Mouse (Mus musculus) hindbrain, embryonic 10.5 days (tissue): ENCODE measurements around the gene Zdhhc21. TPM values are rescaled to one million over a fixed set of nuclear protein-coding genes. Genes with fewer than 3 reads are reported as not detected.
A peak's percentile ranks its signal among the peaks of the same experiment; 100 is the strongest.

Experiments used
- DNase-seq: peaks from one replicate; pipeline ENCODE4 v3.0.0-alpha.2; 2017; ENCODE audit warnings: low spot score
- H3K27ac ChIP-seq: fragments of 300-500 bp; sonication (generic); 2 replicates; pipeline ENCODE4 v1.5.1; 2016; ENCODE audit warnings: mild to moderate bottlenecking, moderate library complexity
- H3K27me3 ChIP-seq: fragments of 300-500 bp; sonication (generic); 2 replicates; pipeline ENCODE4 v1.6.1; 2016; ENCODE audit warnings: mild to moderate bottlenecking; ENCODE audit not compliant: poor library complexity, insufficient read depth, severe bottlenecking
- H3K36me3 ChIP-seq: fragments of 300-500 bp; sonication (generic); 2 replicates; pipeline ENCODE4 v1.6.1; 2016; ENCODE audit warnings: mild to moderate bottlenecking, moderate library complexity
- H3K4me1 ChIP-seq: fragments of 300-500 bp; sonication (generic); replicated peaks from 2 replicates; pipeline ENCODE4 v1.6.1; 2016; ENCODE audit warnings: mild to moderate bottlenecking
- H3K4me3 ChIP-seq: fragments of 300-500 bp; sonication (generic); 2 replicates; pipeline ENCODE4 v1.5.1; 2016; ENCODE audit warnings: mild to moderate bottlenecking, moderate library complexity
- H3K9me3 ChIP-seq: fragments of 300-500 bp; sonication (generic); 2 replicates; pipeline ENCODE4 v1.6.1; 2016; ENCODE audit warnings: mild to moderate bottlenecking, moderate library complexity
- WGBS: fragments of 180-500 bp; shearing (Covaris S2); methylation state at CpG from one replicate; pipeline ENCODE4 v1.1.7; 2016; 5-methylcytosine and 5-hydroxymethylcytosine counted together
- polyA plus RNA-seq: library from polyadenylated mRNA; unstranded; fragments of >200 nt; fragmentation: Nextera tagmentation; extraction: Ambion mirVana; gene quantifications from 2 replicates; pipeline ENCODE4 v1.2.1, GENCODE M21; 2016

Zdhhc21 gene
- 15.4 and 15.7 TPM in 2 replicates for polyA plus RNA-seq

- Histone ChIP-seq H3K36me3 (no peaks in the 10 kb centered on the region), H3K9me3 (no peaks in the 10 kb centered on the region), H3K27me3 (no peaks in the 10 kb centered on the region), H3K4me3 (peak within 1 kb of the TSS; percentile 83), H3K27ac (peak within 1 kb of the TSS; percentile 96), H3K4me1 (peaks cover 6% of the 10 kb centered on the region)
- DNase-seq, result peak; percentile 75
- under 1% methylated on average over 82 of the region's 82 CpGs for WGBS
Measured at GRCm38 (mm10) chr4:82859131-82860125, at the start of gene Zdhhc21. Zdhhc21 (minus strand) TSS chr4:82859958.

GRCm38 (mm10) chr4:82895227-82895626 lies 35.5 kb upstream of the Zdhhc21 start:
- H3K9me3 ChIP-seq, result no peaks in the 10 kb centered on the region
- 92% methylated on average over 10 of the region's 10 CpGs for WGBS
- no peak for DNase-seq
- peaks cover 2% of the 10 kb centered on the region; the same call in 1 of the 2 replicates for H3K36me3 ChIP-seq
- no peak overlapping the region for H3K27ac ChIP-seq
- H3K4me1 ChIP-seq, result 0 out of 2 replicates have a peak, but pooled peaks cover 6% of the 10 kb centered on the region
- no peak overlapping the region for H3K4me3 ChIP-seq
- H3K27me3 ChIP-seq, result no peaks in the 10 kb centered on the region

- H3K9me3 ChIP-seq, result no peaks in the 10 kb centered on the region
- DNase-seq, result no peak
- no peak overlapping the region for H3K27ac ChIP-seq
- no peaks in the 10 kb centered on the region for H3K36me3 ChIP-seq
- no peak overlapping the region for H3K4me3 ChIP-seq
- H3K27me3 ChIP-seq, result no peaks in the 10 kb centered on the region
- WGBS, result 84% methylated on average over 5 of the region's 5 CpGs
- 0 out of 2 replicates have a peak, but pooled peaks cover 11% of the 10 kb centered on the region for H3K4me1 ChIP-seq
Measured at GRCm38 (mm10) chr4:82892247-82892646, 32.5 kb upstream of the Zdhhc21 start.

- Histone ChIP-seq H3K4me1 (0 out of 2 replicates have a peak, but pooled peaks cover 11% of the 10 kb centered on the region), H3K27me3 (no peaks in the 10 kb centered on the region), H3K36me3 (no peaks in the 10 kb centered on the region), H3K27ac (no peak overlapping the region), H3K9me3 (no peaks in the 10 kb centered on the region), H3K4me3 (no peak overlapping the region)
- DNase-seq, result no peak
- WGBS, result 86% methylated on average over 2 of the region's 2 CpGs
Measured at GRCm38 (mm10) chr4:82891566-82891965, 31.8 kb upstream of the Zdhhc21 start.

- Histone ChIP-seq H3K27me3 (no peaks in the 10 kb centered on the region), H3K9me3 (no peaks in the 10 kb centered on the region), H3K4me1 (peaks cover 14% of the 10 kb centered on the region; the same call in 1 of the 2 replicates), H3K4me3 (no peak overlapping the region), H3K27ac (no peak overlapping the region), H3K36me3 (no peaks in the 10 kb centered on the region)
- 74% methylated on average over 7 of the region's 7 CpGs for WGBS
- DNase-seq, result peak; percentile 23
Measured at GRCm38 (mm10) chr4:82891049-82891448, 31.3 kb upstream of the Zdhhc21 start.

GRCm38 (mm10) chr4:82890585-82890984 lies 30.8 kb upstream of the Zdhhc21 start:
- no peak for DNase-seq

GRCm38 (mm10) chr4:82886148-82886547 lies 26.4 kb upstream of the Zdhhc21 start:
- H3K9me3 ChIP-seq, result no peaks in the 10 kb centered on the region

More at GRCm38 (mm10) chr4:82890585-82890984, 30.8 kb upstream of the Zdhhc21 start:
- Histone ChIP-seq H3K4me1 (peaks cover 19% of the 10 kb centered on the region; the same call in 1 of the 2 replicates), H3K9me3 (no peaks in the 10 kb centered on the region), H3K36me3 (no peaks in the 10 kb centered on the region), H3K27ac (no peak overlapping the region), H3K4me3 (no peak overlapping the region), H3K27me3 (no peaks in the 10 kb centered on the region)
- WGBS, result 86% methylated on average over 4 of the region's 4 CpGs

GRCm38 (mm10) chr4:82885535-82885913 lies 25.8 kb upstream of the Zdhhc21 start:
- Histone ChIP-seq H3K27me3 (no peaks in the 10 kb centered on the region), H3K4me3 (no peak overlapping the region), H3K36me3 (no peaks in the 10 kb centered on the region), H3K9me3 (no peaks in the 10 kb centered on the region), H3K27ac (no peak overlapping the region), H3K4me1 (peaks cover 22% of the 10 kb centered on the region)
- WGBS, result 45% methylated on average over 1 of the region's 1 CpGs
- no peak for DNase-seq

More at GRCm38 (mm10) chr4:82886148-82886547, 26.4 kb upstream of the Zdhhc21 start:
- no peak for DNase-seq
- Histone ChIP-seq H3K27ac (no peak overlapping the region), H3K27me3 (no peaks in the 10 kb centered on the region), H3K4me3 (no peak overlapping the region), H3K4me1 (peaks cover 26% of the 10 kb centered on the region), H3K36me3 (no peaks in the 10 kb centered on the region)
- WGBS, result 53% methylated on average over 2 of the region's 2 CpGs

GRCm38 (mm10) chr4:82884636-82885534 lies 25.1 kb upstream of the Zdhhc21 start, which contains the start of gene Cer1:
Cer1 (minus strand) TSS chr4:82885148.
- no peaks in the 10 kb centered on the region for H3K9me3 ChIP-seq
- H3K4me3 ChIP-seq, result no peak within 1 kb of the TSS
- peaks cover 16% of the 10 kb centered on the region for H3K4me1 ChIP-seq
- WGBS, result 64% methylated on average over 18 of the region's 19 CpGs
- no peaks in the 10 kb centered on the region for H3K27me3 ChIP-seq
- no peaks in the 10 kb centered on the region for H3K36me3 ChIP-seq
- DNase-seq, result no peak
- peak within 1 kb of the TSS; percentile 8 for H3K27ac ChIP-seq

GRCm38 (mm10) chr4:82882500-82882899 lies 22.7 kb upstream of the Zdhhc21 start:
- 82% methylated on average over 9 of the region's 9 CpGs for WGBS
- no peaks in the 10 kb centered on the region for H3K36me3 ChIP-seq
- no peak overlapping the region for H3K4me3 ChIP-seq
- no peak overlapping the region for H3K27ac ChIP-seq
- peaks cover 15% of the 10 kb centered on the region for H3K4me1 ChIP-seq
- H3K9me3 ChIP-seq, result no peaks in the 10 kb centered on the region
- no peak for DNase-seq
- H3K27me3 ChIP-seq, result no peaks in the 10 kb centered on the region

- Histone ChIP-seq H3K4me1 (peaks cover 15% of the 10 kb centered on the region), H3K36me3 (no peaks in the 10 kb centered on the region), H3K27me3 (no peaks in the 10 kb centered on the region), H3K9me3 (no peaks in the 10 kb centered on the region), H3K4me3 (no peak overlapping the region), H3K27ac (no peak overlapping the region)
- DNase-seq, result no peak
- WGBS, result 81% methylated on average over 3 of the region's 3 CpGs
Measured at GRCm38 (mm10) chr4:82881366-82881765, 21.6 kb upstream of the Zdhhc21 start.

- H3K27me3 ChIP-seq, result no peaks in the 10 kb centered on the region
- 93% methylated on average over 2 of the region's 2 CpGs for WGBS
- no peak overlapping the region for H3K4me3 ChIP-seq
- no peaks in the 10 kb centered on the region for H3K9me3 ChIP-seq
- no peak for DNase-seq
- H3K4me1 ChIP-seq, result peaks cover 5% of the 10 kb centered on the region
- no peaks in the 10 kb centered on the region for H3K36me3 ChIP-seq
- no peak overlapping the region for H3K27ac ChIP-seq
Measured at GRCm38 (mm10) chr4:82880243-82880642, 20.5 kb upstream of the Zdhhc21 start.
